Mouse (Mus musculus): ENCODE data around the gene Atxn7l1. TPM values are rescaled to one million over a fixed set of nuclear protein-coding genes. Genes with fewer than 3 reads are reported as not detected.
A peak's percentile ranks its signal among the peaks of the same experiment; 100 is the strongest.

The Atxn7l1 gene
- polyA plus RNA-seq, 1 experiment, result 23.7 TPM

DNA sequence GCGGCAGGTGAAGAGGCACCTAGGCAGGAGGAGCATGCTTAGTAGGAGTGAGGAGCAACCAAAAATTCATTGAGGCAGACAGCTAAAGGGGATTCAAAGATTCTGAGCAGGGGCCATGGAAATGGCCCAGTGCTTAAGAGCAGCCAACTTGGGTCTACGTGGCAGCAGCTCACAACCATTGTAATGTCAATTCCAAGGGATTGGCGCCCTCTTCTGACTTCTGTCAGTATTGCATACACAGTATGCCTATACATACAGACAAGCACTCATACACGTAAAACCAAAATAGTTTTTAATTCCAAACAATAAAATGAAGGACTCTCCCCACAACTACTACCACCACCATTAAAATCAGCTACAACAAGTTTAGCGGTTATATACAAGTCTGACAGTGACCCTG, 122.2 kb downstream of the Atxn7l1 start:
- Histone ChIP-seq H3K36me3 (ENCODE audit: control insufficient read depth, insufficient read depth, low read length) (no peaks in the 10 kb centered on the region), H3K27ac (ENCODE audit: insufficient read depth, low read depth, low read length) (no peak overlapping the region), H3K4me3 (ENCODE audit: insufficient read depth, low read depth, low read length) (no peak overlapping the region), H3K4me1 (ENCODE audit: control insufficient read depth, insufficient read depth, low read length) (no peaks in the 10 kb centered on the region), H3K27me3 (replicated peaks; ENCODE audit: control insufficient read depth, insufficient read depth, low read length) (no peaks in the 10 kb centered on the region)
- peak; percentile 47 for TF ChIP-seq CTCF (conservative IDR thresholded peaks at IDR 0.05; ENCODE audit: insufficient read depth, insufficient read length, low read depth, low read length)
- no peak for TF ChIP-seq POLR2A (IDR thresholded peaks at IDR 0.05; ENCODE audit: low read depth, low read length)
- DNase-seq, result peak; percentile 49
- 90% methylated on average over 5 of the region's 5 CpGs for WGBS

DNA sequence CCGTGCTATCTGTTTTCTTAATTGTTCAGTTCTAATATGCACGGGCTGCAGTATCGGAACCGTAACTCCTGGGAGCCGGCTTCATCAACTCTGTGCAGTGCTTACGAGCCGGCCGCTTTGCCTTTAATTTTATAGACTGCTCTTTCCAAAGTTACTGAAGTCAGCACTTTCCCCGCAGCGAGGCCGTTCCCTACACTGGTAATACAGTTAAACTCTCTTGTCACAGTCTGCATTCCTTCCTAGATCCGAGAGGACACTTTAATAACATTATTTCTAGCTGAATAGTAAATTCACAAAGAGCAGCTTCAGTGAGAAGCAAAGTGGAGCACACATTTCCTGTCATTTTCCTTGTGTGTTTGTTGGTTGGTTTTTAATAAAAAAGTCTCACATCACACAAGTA, 124.4 kb downstream of the Atxn7l1 start:
- no peak for DNase-seq
- H3K36me3 ChIP-seq (ENCODE audit: control insufficient read depth, insufficient read depth, low read length), result no peaks in the 10 kb centered on the region

GRCm38 (mm10) chr12:33272441-33272840, 124.9 kb downstream of the Atxn7l1 start:
- WGBS, result 89% methylated on average over 9 of the region's 9 CpGs

More for the DNA sequence above, 124.4 kb downstream of the Atxn7l1 start:
- H3K27ac ChIP-seq (ENCODE audit: insufficient read depth, low read depth, low read length), result no peak overlapping the region
- WGBS, result 60% methylated on average over 12 of the region's 12 CpGs
- no peak overlapping the region for H3K4me3 ChIP-seq (ENCODE audit: insufficient read depth, low read depth, low read length)
- H3K27me3 ChIP-seq (replicated peaks; ENCODE audit: control insufficient read depth, insufficient read depth, low read length), result no peaks in the 10 kb centered on the region
- no peaks in the 10 kb centered on the region for H3K4me1 ChIP-seq (ENCODE audit: control insufficient read depth, insufficient read depth, low read length)
- no peak for TF ChIP-seq CTCF (conservative IDR thresholded peaks at IDR 0.05; ENCODE audit: insufficient read depth, insufficient read length, low read depth, low read length)
- no peak for TF ChIP-seq POLR2A (IDR thresholded peaks at IDR 0.05; ENCODE audit: low read depth, low read length)

GRCm38 (mm10) chr12:33273147-33273546, 125.7 kb downstream of the Atxn7l1 start:
- no peak overlapping the region for H3K27ac ChIP-seq (ENCODE audit: insufficient read depth, low read depth, low read length)
- H3K4me1 ChIP-seq (ENCODE audit: control insufficient read depth, insufficient read depth, low read length), result no peaks in the 10 kb centered on the region
- TF ChIP-seq CTCF (conservative IDR thresholded peaks at IDR 0.05; ENCODE audit: insufficient read depth, insufficient read length, low read depth, low read length), result no peak
- H3K4me3 ChIP-seq (ENCODE audit: insufficient read depth, low read depth, low read length), result no peak overlapping the region
- H3K36me3 ChIP-seq (ENCODE audit: control insufficient read depth, insufficient read depth, low read length), result no peaks in the 10 kb centered on the region
- DNase-seq, result no peak
- WGBS, result 73% methylated on average over 4 of the region's 4 CpGs
- no peaks in the 10 kb centered on the region for H3K27me3 ChIP-seq (replicated peaks; ENCODE audit: control insufficient read depth, insufficient read depth, low read length)

More at GRCm38 (mm10) chr12:33272441-33272840, 124.9 kb downstream of the Atxn7l1 start:
- Histone ChIP-seq H3K27ac (ENCODE audit: insufficient read depth, low read depth, low read length) (no peak overlapping the region), H3K36me3 (ENCODE audit: control insufficient read depth, insufficient read depth, low read length) (no peaks in the 10 kb centered on the region), H3K4me3 (ENCODE audit: insufficient read depth, low read depth, low read length) (no peak overlapping the region), H3K4me1 (ENCODE audit: control insufficient read depth, insufficient read depth, low read length) (no peaks in the 10 kb centered on the region), H3K27me3 (replicated peaks; ENCODE audit: control insufficient read depth, insufficient read depth, low read length) (no peaks in the 10 kb centered on the region)
- DNase-seq, result no peak
- no peak for TF ChIP-seq CTCF (conservative IDR thresholded peaks at IDR 0.05; ENCODE audit: insufficient read depth, insufficient read length, low read depth, low read length)
- TF ChIP-seq POLR2A (IDR thresholded peaks at IDR 0.05; ENCODE audit: low read depth, low read length), result no peak

GRCm38 (mm10) chr12:33273668-33274067, 126.2 kb downstream of the Atxn7l1 start:
- DNase-seq, result no peak
- Histone ChIP-seq H3K36me3 (ENCODE audit: control insufficient read depth, insufficient read depth, low read length) (no peaks in the 10 kb centered on the region), H3K27me3 (replicated peaks; ENCODE audit: control insufficient read depth, insufficient read depth, low read length) (no peaks in the 10 kb centered on the region), H3K27ac (ENCODE audit: insufficient read depth, low read depth, low read length) (no peak overlapping the region), H3K4me1 (ENCODE audit: control insufficient read depth, insufficient read depth, low read length) (peaks cover 1% of the 10 kb centered on the region), H3K4me3 (ENCODE audit: insufficient read depth, low read depth, low read length) (no peak overlapping the region)
- WGBS, result 87% methylated on average over 9 of the region's 9 CpGs
- TF ChIP-seq CTCF (conservative IDR thresholded peaks at IDR 0.05; ENCODE audit: insufficient read depth, insufficient read length, low read depth, low read length), result no peak
- TF ChIP-seq POLR2A (IDR thresholded peaks at IDR 0.05; ENCODE audit: low read depth, low read length), result no peak

- no peak for TF ChIP-seq CTCF (conservative IDR thresholded peaks at IDR 0.05; ENCODE audit: insufficient read depth, insufficient read length, low read depth, low read length)
- TF ChIP-seq POLR2A (IDR thresholded peaks at IDR 0.05; ENCODE audit: low read depth, low read length), result no peak
- H3K4me1 ChIP-seq (ENCODE audit: control insufficient read depth, insufficient read depth, low read length), result peaks cover 10% of the 10 kb centered on the region
- 85% methylated on average over 1 of the region's 1 CpGs for WGBS
- H3K36me3 ChIP-seq (ENCODE audit: control insufficient read depth, insufficient read depth, low read length), result no peaks in the 10 kb centered on the region
- no peaks in the 10 kb centered on the region for H3K27me3 ChIP-seq (replicated peaks; ENCODE audit: control insufficient read depth, insufficient read depth, low read length)
- H3K27ac ChIP-seq (ENCODE audit: insufficient read depth, low read depth, low read length), result no peak overlapping the region
- H3K4me3 ChIP-seq (ENCODE audit: insufficient read depth, low read depth, low read length), result no peak overlapping the region
- no peak for DNase-seq
Observed at GRCm38 (mm10) chr12:33276028-33276427, 128.5 kb downstream of the Atxn7l1 start.

- H3K27ac ChIP-seq (ENCODE audit: insufficient read depth, low read depth, low read length), result no peak overlapping the region
- no peak overlapping the region for H3K4me3 ChIP-seq (ENCODE audit: insufficient read depth, low read depth, low read length)
- no peaks in the 10 kb centered on the region for H3K27me3 ChIP-seq (replicated peaks; ENCODE audit: control insufficient read depth, insufficient read depth, low read length)
- no peaks in the 10 kb centered on the region for H3K36me3 ChIP-seq (ENCODE audit: control insufficient read depth, insufficient read depth, low read length)
- TF ChIP-seq POLR2A (IDR thresholded peaks at IDR 0.05; ENCODE audit: low read depth, low read length), result no peak
- no peak for TF ChIP-seq CTCF (conservative IDR thresholded peaks at IDR 0.05; ENCODE audit: insufficient read depth, insufficient read length, low read depth, low read length)
- no peak for DNase-seq
- WGBS, result 90% methylated on average over 7 of the region's 7 CpGs
- peaks cover 10% of the 10 kb centered on the region for H3K4me1 ChIP-seq (ENCODE audit: control insufficient read depth, insufficient read depth, low read length)
Observed at GRCm38 (mm10) chr12:33277427-33277826, 129.9 kb downstream of the Atxn7l1 start.

Data from kidney, adult 2 months (tissue).